Mouse (Mus musculus) retina, postnatal 7 days (tissue): ENCODE data around the gene AL732309.1.

Experiments used
- DNase-seq: peaks from one replicate; pipeline ENCODE4 v3.0.0-alpha.2; 2012; ENCODE audit warnings: low read depth, low spot score

Gene AL732309.1

DNA sequence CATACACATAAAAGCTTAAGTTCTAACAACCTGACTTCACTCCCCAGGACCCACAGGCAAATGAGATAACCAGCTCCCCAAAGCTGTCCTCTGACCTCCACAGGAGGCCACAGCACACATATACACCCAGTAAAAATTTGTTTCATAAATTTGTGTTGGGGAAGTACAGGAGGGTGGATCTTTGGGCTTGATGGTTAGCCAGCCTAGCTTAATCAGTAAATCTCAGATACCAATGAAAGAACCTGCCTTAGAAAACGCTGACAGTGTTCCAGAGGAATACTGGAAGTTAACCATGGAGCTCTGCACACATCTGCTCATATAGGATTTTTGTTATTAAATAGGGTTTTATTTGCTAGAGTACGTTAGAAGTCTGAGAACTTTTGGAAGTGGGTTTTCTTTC lies 29.0 kb downstream of the AL732309.1 start:
- no peak for DNase-seq

DNA sequence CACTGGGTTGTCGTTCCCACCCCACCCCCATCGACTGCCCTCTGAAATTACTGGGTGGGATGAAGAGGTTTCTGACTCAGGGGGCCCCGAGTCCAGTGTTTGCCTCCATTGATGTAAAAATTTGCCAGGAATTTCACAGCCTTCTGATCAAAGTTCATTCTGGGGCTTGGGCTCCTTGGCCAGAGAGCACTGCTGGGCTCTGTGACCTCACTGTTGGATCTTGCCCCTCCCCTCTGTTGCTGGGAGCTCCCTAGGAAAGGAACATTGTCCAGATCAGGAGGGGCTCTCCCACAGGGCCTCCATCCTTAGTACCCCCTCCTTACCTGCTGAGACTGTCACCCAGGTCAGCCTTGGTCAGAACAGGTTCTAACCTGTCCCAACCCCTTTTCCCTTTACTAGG lies 32.2 kb downstream of the AL732309.1 start, which contains the start of gene Stpg3:
Gene Stpg3 (minus strand): TSS at position 194 of the 400 bp plus-strand sequence.
- DNase-seq: no peak

DNA sequence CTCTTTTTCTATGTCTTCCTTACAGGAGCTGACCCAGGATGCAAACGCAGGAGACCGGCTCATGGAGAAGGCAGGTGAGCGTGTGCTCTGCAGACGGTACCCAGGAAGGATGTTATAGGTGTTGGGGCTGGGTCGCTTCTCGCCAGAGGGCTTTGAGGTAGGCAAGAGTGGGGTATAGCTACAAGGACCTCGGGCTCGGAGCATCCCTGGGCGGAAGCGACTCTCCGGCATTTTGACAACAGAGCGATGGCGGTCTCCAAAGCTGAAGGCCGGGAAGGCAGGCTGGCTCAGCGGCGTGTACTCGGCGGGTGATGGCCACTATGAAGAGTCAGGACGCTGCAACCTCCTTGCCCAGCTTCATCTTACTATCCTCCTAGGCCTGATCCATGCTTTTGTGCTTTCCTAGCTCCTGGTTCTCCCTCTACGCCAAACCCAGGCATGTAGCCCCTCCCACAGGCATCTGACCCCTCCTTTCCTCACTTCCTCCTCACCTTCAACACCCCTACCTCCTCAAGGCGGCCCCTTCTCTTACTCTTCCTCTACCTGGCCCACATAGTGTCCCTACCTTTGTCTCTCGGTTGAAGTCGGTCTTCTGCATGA lies 33.3 kb downstream of the AL732309.1 start:
- DNase-seq: no peak

DNA sequence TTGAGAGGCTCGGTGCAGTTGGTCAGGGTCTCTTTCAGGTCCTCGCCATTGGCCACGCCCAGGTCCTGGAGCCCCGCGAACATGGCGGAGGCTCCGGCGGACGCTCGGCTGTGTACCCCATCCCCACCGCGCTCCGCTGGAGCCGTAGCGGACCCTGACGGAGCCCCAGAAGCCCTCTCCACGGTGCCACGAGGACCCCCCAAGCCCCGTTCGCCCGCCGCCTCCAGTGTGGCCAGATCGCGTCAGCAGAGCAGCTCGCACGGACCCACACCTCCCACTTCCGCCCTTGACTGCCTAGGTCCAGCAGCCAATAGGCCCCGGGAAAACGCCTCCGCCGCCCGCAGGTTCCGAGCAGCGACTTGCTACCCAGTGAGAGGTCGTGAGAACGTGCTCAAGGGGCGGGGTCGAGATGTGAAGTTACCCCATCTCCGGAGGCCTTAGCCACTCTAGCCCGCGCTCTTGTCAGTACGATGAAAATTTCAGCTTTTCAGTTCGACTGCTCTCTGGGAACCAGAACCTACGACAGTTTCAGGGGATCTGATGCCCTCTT lies 35.5 kb downstream of the AL732309.1 start, which contains the start of gene Nelfb:
Gene Nelfb (minus strand): TSS at position 369 of the 550 bp plus-strand sequence.
- peak; percentile 75 for DNase-seq

DNA sequence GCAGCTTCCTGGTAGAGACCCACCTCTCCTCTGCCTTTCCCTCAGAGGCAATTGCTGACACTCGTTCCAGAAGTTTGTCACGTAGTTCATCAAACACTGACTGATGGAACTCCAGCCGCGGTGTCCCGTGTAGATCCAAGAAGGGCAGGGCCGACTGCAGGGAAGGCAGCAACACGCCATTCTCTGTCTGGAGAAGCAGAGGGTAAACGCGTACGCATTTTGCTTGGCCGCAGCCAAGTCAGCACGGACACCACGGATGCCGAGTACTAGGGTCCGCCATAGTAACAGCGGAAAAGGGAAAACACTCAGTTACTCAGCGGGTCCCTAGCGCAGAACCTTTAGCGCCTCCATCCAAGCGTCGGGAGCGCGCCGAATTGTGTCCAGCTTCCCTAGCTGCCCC lies 36.0 kb downstream of the AL732309.1 start:
- DNase-seq: no peak

DNA sequence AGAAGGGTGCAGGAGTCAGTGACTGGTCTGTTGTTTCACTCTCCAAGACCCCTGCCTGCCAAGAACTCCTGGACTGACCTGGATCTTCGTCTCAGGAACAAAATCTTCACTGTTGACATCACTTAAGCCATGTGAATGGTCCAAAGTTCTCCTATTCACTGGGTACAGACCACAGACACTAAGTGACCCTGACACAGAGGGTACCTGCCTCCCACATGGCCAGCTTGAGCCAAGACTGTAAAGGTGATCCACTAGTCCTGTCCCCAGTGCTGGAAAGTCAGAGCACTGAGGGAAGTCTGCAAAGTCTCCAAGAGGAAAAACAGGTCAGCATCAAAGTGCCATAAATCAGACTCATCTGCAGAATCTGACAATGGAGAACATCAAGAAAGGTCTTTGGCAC lies 39.1 kb downstream of the AL732309.1 start:
- DNase-seq: no peak

DNA sequence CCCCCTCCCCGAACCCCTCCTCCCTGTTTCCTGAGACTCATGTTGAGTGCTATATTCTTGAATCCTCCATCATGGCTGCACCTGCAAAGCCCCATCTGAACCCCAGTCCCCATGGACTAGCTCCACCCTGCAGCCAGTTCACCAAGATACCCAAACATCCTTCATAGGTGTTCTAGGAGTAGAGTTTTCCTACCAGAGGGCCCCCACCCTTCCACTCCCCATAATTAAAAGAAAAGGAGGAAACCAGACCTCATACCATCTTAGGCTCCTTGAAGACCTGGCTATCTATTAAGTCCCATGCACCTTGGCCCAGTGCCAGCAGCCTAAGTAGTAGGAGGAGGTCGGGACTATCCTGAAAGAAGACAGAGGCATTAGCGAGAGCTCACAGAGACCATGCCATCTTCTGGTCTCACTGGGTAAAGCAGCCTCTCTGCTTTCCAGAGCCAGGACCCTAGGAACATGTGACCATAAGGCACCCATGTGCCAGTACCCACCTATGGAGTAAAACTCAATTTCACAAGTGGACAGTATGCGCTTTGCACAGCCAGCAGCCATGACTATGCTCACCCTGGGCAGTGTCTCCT lies 42.9 kb downstream of the AL732309.1 start:
- no peak for DNase-seq

DNA sequence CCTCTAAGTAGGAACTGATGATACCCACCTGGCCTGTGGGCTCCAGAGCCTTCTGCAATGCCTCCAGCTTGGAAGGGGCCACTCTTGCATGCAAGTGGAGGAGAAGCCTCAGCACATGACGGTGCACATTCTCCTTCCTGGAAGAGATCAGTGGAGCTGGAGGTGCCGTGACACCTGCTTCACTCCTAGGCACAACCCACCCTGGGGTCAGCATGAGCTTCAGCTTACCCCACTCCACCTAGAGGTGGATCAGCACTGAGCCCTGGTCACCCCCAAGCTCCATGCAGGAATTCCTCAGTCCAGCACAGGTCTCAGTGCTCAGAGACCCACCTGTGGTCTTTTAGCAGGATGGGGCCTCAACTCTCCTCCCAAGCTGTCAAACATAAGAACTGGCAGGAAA lies 46.0 kb downstream of the AL732309.1 start:
- no peak for DNase-seq

DNA sequence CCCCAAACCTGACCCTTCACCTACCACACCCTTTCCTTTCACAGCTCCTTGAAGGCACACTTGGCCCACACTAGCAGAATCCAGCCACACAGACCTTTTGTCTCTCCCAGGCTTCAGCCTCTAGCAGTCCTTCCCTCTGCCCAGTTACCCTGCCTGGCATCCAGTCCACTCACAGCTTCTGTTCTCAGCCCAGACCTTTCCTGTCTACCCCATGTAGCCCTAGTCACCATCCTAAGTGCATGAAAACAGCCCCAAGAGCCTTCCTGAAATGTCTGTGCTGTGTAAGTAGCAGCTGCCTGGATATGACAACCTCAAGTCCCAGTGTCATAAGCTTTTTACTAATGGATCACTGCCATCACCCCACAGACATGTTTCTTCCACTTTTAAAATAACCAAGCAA lies 48.7 kb downstream of the AL732309.1 start:
- no peak for DNase-seq

DNA sequence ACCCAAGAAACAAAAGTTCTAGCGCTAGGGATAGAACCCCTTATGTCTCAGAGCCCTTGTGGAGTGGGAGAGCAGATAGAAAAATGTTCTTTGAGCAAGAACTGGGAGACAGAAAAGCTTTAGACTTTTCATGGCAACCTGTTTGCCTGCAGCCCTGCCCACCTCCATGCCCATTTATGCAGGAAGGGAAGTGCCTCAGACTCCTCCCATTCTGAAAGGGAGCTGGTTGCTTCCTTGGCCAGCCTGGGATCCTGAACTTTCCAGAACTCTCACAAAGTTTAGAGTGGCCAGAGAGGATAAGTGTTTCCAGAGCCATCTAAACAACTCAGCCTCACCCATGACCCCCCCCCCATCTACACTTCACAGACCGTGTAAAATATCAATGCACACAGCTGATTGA lies 49.5 kb downstream of the AL732309.1 start:
- DNase-seq: no peak

DNA sequence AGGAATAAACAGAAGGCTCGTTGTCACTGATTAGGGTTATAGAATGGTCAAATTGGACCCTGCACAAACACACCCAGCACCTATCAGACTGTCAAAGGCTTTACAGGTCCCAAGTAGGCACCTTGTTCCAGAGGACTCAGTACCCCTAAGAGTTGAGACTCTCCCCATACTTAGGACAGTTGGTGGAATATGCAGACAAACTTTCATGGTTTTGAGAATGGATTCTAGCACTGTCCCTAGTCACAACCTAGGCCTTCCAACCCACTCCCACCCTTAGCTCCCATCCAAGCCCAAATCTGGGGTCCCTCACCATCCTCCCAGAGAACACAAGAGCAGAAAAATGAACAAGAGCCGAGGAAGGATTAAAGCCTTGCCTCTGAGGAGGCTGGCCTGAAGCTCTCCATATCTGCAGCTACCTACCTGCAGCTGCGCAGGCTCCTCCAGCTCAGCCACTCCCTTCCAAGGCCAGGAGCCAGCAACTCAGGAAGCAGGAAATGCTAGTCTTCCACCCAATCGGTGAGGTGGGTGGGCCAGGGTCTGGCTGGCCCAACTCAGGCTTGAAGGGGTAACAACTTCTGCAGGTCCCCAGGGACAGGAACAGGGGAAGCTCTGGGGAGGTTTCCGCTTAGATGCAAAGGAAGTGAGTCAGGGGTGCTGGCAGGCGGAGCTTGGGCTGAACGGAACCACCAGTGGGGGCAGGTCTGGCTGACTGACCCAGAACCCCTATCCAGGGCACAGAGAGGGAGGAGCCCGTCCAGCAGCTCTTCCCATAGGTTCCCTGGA lies 50.3 kb downstream of the AL732309.1 start, which contains the start of gene Tor4a:
Gene Tor4a (minus strand): TSS at position 715 of the 783 bp plus-strand sequence.
- no peak for DNase-seq

DNA sequence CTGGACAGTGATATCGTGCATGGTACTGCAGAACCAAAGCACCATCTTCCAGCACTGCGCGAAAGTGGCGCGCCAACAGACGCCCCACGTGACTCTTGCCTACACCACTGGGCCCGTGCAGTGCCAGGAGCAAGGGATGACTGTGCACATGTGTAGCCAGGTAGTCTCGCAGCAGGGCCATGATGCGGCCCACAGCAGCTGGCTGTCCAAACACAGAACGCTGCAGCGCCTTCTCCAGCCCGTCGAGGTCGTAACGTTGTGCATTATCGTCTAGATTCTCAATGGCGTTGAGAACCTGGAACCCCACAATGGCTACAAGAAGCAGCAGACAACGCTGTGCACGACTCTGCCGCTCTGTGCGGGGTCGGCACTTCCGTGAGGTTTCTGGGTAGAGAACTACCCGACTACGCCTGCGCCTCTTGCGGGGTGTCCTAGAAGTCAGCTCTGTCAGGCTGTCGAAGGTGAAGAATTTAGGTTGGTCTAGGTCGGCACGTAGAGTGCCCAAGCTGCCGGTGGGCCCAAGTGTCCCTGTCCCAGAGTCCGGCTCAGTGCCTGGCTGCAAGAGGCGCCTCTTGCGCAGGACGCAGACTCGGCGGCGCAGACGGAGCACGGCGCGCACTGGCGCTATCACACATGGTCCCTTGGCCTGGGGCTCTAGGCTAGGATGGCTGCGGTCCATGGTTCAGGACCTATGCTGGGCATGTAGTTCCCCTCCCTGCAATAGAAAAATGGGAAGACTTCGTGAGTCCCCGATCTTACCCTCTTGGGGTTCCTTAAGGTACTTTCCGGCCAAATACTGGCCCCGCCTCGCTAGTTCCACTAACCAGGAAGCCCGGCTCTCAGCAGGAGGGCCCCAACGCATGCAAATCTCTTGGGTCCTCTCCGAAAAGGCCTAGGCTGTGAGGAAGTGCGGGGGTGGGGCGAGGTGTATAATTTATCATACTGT lies 51.2 kb downstream of the AL732309.1 start:
- DNase-seq: no peak
